Mouse (Mus musculus) ovary, postnatal 14 days (tissue): ENCODE data around the gene Fscn3.
A peak's percentile ranks its signal among the peaks of the same experiment; 100 is the strongest.

ENCODE experiments used
- DNase-seq: peaks from one replicate; pipeline ENCODE4 v3.0.0; 2022; ENCODE audit warnings: low spot score

Gene Fscn3

DNA sequence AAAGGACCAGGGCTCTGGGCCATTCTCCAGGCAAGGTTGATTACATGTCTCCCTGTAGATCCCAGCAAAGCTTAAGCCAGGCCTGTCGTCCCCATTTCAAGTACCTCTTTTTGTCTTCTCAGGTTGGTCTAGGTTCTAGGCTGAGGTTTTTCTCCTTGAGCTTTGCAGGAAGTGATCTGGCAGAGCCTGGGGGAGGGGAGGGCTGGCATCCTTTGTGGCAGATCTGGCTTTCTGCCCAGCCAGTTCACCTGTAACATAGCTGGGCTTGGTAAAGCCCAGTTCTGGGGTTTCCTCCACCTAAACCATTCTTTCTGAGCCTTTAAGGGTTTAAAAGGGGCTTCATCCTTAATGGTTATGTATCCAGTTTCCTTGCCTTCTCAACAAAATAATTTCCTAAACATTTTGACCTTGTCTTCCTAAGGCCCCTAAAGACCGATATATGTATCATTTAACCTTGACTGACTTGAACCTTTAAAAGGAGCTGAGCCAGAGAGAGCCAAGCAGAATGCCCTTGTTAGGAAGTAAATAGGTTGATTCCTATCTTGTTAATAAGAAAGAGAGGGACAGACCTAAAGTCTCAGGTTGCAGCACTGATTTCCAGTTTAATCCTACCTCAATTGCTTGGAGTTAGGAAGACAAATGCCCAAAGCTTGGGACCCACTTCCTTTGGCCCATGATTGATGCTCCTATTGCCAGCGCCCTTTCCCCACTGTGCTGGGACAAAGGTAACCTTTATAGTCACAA lies at the start of gene Fscn3:
Gene Fscn3 (plus strand): TSS at position 694 of the 744 bp plus-strand sequence.
- DNase-seq = no peak

DNA sequence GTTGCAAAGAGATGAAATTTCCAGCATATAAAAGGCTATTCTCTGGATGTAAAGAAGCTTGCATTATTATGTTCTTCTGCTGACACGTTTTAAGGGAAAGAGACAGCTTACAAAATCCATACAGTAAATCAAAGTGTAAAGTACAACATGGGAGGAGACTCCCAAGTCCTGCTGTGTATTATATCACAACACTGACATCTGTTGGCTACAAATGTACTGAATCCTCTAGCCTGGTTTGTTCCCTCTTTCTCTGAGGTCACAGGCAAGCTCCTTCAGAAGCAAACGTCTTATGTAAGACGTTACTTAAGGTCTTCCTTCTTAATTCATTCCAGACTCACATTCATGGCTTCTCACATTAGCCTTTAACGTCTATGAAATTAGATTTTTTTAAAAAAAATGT lies 45.6 kb upstream of the Fscn3 start:
- no peak for DNase-seq

DNA sequence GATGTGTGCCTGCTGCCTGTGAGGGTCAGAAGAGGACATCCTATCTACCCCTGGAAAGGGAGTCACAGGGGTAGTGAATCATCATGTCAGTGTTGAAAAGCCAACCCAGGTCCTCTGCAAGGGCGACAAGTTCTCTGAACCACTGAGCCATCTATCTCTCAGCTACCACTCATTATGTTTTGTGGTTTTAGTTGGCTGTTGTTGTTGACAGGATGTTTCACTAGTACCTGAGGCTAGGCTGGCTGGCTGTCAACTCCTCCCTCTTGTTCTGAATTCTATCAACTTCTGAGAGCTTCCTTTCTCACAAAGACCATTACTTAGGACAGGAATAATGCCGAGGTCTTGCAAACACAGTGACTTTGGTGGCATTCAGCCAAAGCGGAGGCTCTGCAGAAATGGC lies 42.4 kb upstream of the Fscn3 start:
- no peak for DNase-seq

- DNase-seq = no peak
Observed at GRCm38 (mm10) chr6:28389038-28389437, 38.6 kb upstream of the Fscn3 start.

GRCm38 (mm10) chr6:28396051-28396852 lies 31.3 kb upstream of the Fscn3 start:
- no peak for DNase-seq

GRCm38 (mm10) chr6:28396853-28397457 lies 30.6 kb upstream of the Fscn3 start:
- no peak for DNase-seq

DNA sequence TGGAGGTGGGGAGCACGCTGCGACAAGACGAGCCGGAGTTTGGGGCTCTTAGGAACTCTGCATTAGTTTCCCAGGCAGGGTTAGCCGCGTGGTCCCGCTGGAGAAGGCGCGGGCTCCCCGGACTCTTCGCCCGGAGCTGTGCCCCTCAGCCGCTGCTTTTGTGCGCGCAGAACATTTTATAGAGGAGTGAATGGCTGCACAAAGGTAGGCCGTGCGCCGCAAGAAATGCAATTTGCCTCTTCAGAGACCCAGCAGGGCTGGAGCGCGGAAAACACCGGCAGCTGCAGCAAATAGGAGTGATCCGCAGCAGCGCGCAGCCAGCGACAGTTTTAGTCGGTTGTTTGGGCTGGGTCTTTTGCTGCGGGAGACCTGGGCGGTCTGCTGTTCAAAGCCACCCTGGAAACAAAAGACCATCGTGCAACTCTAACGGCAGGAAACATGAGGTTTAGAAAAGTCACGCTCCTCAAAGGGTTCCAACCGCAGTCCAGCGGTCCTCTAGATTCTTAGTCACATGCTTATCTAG lies 29.8 kb upstream of the Fscn3 start, which contains the start of gene Zfp800:
Gene Zfp800 (minus strand): TSS at position 325 of the 523 bp plus-strand sequence.
- no peak for DNase-seq

GRCm38 (mm10) chr6:28398726-28399125 lies 28.9 kb upstream of the Fscn3 start:
- no peak for DNase-seq

GRCm38 (mm10) chr6:28399791-28400190 lies 27.8 kb upstream of the Fscn3 start:
- DNase-seq = no peak

DNA sequence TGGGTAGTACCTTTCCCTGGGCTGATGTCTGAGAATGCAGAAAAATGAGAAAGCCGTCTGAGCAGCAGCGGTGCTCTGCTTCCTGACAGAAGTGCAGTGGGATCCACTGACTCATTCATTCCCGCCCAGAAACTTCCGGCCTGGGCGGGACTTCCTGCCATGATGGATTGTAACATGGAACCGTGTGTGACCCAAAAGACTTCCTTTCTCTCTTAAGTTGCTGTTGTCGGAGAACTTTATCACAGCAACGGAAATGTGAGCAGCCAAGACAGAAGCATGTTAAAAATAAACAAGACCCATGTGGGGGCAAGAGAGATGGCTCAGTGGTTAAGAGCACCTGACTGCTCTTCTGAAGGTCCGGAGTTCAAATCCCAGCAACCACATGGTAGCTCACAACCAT lies 17.5 kb upstream of the Fscn3 start:
- DNase-seq = no peak

GRCm38 (mm10) chr6:28411236-28411635 lies 16.4 kb upstream of the Fscn3 start:
- no peak for DNase-seq

DNA sequence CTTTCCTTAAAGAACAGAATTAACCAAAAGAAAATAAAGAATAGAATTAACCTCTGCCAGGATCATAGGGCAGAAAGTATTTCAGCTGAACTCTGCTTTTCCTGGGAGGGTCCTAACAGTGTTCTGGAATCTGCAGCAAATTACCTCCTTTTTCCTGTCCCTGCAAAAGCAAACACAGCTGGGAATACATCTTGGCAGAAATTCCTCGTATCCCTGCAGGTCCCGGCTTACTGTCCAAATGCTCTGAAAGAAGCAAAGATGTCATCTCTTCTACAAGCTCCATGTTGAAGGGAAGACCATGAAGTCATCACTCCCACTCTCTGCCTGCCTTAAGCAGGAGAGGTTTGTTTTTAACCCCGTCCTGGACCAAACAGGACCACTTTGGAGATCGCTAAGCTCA lies 10.6 kb upstream of the Fscn3 start:
- DNase-seq = no peak

GRCm38 (mm10) chr6:28418449-28418848 lies 9.1 kb upstream of the Fscn3 start:
- peak; percentile 70 for DNase-seq

GRCm38 (mm10) chr6:28419673-28420072 lies 7.9 kb upstream of the Fscn3 start:
- DNase-seq = no peak

DNA sequence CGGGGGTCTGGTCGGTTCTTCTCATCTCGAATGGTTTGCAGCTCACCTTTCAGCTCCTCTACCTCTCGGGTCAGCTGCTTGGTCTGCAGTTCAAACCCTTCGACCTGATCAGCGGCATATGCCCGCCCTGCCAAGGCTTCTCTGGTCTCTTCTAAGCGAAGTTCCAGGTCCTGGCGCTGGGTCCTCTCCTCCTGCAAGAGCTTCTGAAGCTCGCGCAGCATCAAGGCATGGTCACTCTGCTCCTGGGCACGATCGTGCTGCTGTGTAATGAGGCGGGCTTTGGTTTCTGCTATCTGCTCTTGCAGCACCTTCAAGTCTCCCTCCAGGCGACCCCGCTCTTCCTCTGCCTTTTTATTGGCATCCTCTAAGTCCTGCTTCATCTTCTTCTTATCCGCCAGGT lies 7.2 kb upstream of the Fscn3 start:
- DNase-seq = no peak

DNA sequence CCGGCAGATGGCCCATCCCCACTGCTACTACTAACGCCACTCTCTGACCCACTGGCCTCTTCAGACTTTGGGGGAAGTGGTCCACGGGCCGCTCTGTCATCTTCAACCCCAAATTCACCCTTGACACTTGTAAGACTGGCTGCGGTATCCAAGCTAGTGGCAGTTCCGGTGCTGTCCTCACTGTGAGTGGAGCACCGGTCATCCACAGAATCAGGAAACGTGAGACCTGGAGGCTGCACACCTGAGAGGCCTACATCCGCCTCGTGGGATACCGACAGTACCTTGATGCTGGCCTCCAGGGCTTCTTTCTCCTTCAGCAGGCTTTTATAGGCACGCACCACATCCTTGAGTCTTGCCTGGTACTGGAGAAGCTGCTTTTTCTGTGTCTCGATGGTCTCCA lies 6.7 kb upstream of the Fscn3 start:
- no peak for DNase-seq

- DNase-seq = peak; percentile 94
Observed at GRCm38 (mm10) chr6:28421469-28422000, 6.1 kb upstream of the Fscn3 start.

GRCm38 (mm10) chr6:28422651-28423290 lies 4.8 kb upstream of the Fscn3 start:
- DNase-seq = no peak

- DNase-seq = peak; percentile 96
Observed at GRCm38 (mm10) chr6:28423313-28423712, 4.3 kb upstream of the Fscn3 start, which contains the start of gene Arf5. TSS of gene Arf5 (plus strand) at chr6:28423560.

- DNase-seq = peak; percentile 48
Observed at GRCm38 (mm10) chr6:28423767-28424695, 3.6 kb upstream of the Fscn3 start.

GRCm38 (mm10) chr6:28425019-28425418 lies 2.6 kb upstream of the Fscn3 start:
- no peak for DNase-seq
